Mouse (Mus musculus) forebrain, postnatal 0 days (tissue): ENCODE data around the gene Mms19. TPM values are rescaled to one million over a fixed set of nuclear protein-coding genes. Genes with fewer than 3 reads are reported as not detected.
A peak's percentile ranks its signal among the peaks of the same experiment; 100 is the strongest.

Experiments used
- ATAC-seq: fragments of 200-750 bp; cut with Nextera tagmentation; 2 replicates; pipeline ENCODE4 v1.8.0; 2017; ENCODE audit warnings: mild to moderate bottlenecking, moderate library complexity
- DNase-seq: peaks from one replicate; pipeline ENCODE4 v3.0.0-alpha.2; 2015
- H3K27ac ChIP-seq: fragments of 300-500 bp; sonication (generic); 2 replicates; pipeline ENCODE4 v1.5.1; 2014; ENCODE audit warnings: low read depth, mild to moderate bottlenecking, antibody characterized with exemption, low read length, moderate library complexity, mixed read lengths
- H3K27me3 ChIP-seq: fragments of 300-500 bp; sonication (generic); 2 replicates; pipeline ENCODE4 v1.6.1; 2014; ENCODE audit warnings: mild to moderate bottlenecking, low read length, mixed read lengths; ENCODE audit not compliant: insufficient read depth
- H3K36me3 ChIP-seq: fragments of 300-500 bp; sonication (generic); 2 replicates; pipeline ENCODE4 v1.6.1; 2014; ENCODE audit warnings: mild to moderate bottlenecking, moderate library complexity; ENCODE audit not compliant: insufficient read depth
- H3K4me1 ChIP-seq: fragments of 300-500 bp; sonication (generic); 2 replicates; pipeline ENCODE4 v1.6.1; 2014; ENCODE audit warnings: antibody characterized with exemption; ENCODE audit not compliant: insufficient read depth
- H3K4me2 ChIP-seq: fragments of 300-500 bp; sonication (generic); 2 replicates; pipeline ENCODE4 v1.6.1; 2014; ENCODE audit warnings: low read depth, mild to moderate bottlenecking, moderate library complexity
- H3K4me3 ChIP-seq: fragments of 300-500 bp; sonication (generic); 2 replicates; pipeline ENCODE4 v1.5.1; 2014; ENCODE audit warnings: low read depth, low read length, mixed read lengths
- H3K9ac ChIP-seq: fragments of 300-500 bp; sonication (generic); 2 replicates; pipeline ENCODE4 v1.6.1; 2014; ENCODE audit warnings: mild to moderate bottlenecking
- H3K9me3 ChIP-seq: fragments of 300-500 bp; sonication (generic); 2 replicates; pipeline ENCODE4 v1.6.1; 2016; ENCODE audit warnings: low read length
- CTCF ChIP-seq: sonication (generic); IDR thresholded peaks from 2 replicates; pipeline ENCODE4 v1.5.1; 2016; ENCODE audit warnings: antibody characterized with exemption, control low read depth, low read depth
- WGBS: fragments of 180-500 bp; shearing (Covaris S2); extraction: QIAGEN DNeasy Blood & Tissue Kit; methylation state at CpG from one replicate; pipeline ENCODE4 v1.1.7; 2014; 5-methylcytosine and 5-hydroxymethylcytosine counted together
- polyA plus RNA-seq: library from polyadenylated mRNA; unstranded; fragments of >200 nt; fragmentation: Nextera tagmentation; extraction: Ambion mirVana; gene quantifications from 2 replicates; pipeline ENCODE4 v1.2.1, GENCODE M21; 2015
- total RNA-seq: library from RNA; depleted of rRNA; stranded (reverse); fragments of >200 nt; gene quantifications from 2 replicates; pipeline ENCODE4 v1.2.3, GENCODE M21; 2014; rRNA removed

The Mms19 gene
- total and polyA plus RNA-seq, 2 experiments from 2014 or later, result 25.8 to 66.5 TPM

- no peaks in the 10 kb centered on the region for H3K9me3 ChIP-seq
- no peak overlapping the region for H3K4me2 ChIP-seq
- TF ChIP-seq CTCF, result no peak
- ATAC-seq (no peak), DNase-seq (no peak)
- H3K9ac ChIP-seq, result no peak overlapping the region
- H3K4me3 ChIP-seq, result no peak overlapping the region
- H3K27me3 ChIP-seq, result no peaks in the 10 kb centered on the region
- 88% methylated on average over 8 of the region's 8 CpGs for WGBS
- no peaks in the 10 kb centered on the region for H3K36me3 ChIP-seq
- no peaks in the 10 kb centered on the region for H3K4me1 ChIP-seq
- H3K27ac ChIP-seq, result no peak overlapping the region
These were observed 80.4 kb downstream of the Mms19 start for GRCm38 (mm10) chr19:41900495-41901090.

DNA sequence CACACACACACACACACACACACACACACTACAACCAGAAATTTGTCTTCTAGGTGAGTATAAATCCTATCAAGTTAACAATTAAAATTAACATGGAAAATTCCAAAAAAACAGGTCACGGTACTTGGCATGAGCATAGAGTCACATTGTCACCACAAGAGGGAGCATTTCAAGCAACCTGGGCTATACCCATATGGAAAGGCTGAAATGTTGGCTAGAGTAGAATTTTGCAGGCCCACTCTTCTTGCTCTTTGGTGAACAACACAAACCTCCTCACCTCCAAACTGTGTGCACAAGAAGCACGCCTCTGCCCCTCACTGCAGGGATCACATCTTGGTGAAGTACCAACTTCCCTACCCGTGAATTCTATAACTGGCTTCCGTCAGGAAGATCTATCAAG is 82.1 kb downstream of the Mms19 start:
- DNase-seq, result peak; percentile 39
- 49% methylated on average over 4 of the region's 4 CpGs for WGBS

DNA sequence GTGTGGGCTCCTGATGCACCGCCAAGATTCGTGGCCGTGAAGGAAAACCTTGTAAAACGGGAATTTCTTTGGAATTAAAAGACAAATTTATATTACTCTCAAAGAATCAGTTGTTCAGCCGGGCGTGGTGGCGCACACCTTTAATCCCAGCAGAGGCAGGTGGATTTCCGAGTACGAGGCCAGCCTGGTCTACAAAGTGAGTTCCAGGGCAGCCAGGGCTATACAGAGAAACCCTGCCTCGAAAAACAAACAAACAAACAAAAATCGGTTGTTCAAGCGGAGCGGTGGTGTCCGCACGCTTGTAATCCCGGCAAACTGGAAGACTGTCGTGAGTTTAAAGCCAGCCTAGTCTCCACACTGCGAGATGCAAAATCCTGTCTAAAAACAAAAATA is 84.6 kb downstream of the Mms19 start:
- Histone ChIP-seq H3K36me3 (peaks cover under 1% of the 10 kb centered on the region; the same call in 1 of the 2 replicates), H3K4me2 (peak overlapping the region; percentile 88), H3K9ac (peak overlapping the region; percentile 35; the same call in 1 of the 2 replicates), H3K4me3 (peak overlapping the region; percentile 69), H3K4me1 (peaks cover 6% of the 10 kb centered on the region; the same call in 1 of the 2 replicates), H3K27me3 (no peaks in the 10 kb centered on the region), H3K9me3 (no peaks in the 10 kb centered on the region), H3K27ac (no peak overlapping the region)
- TF ChIP-seq CTCF, result no peak
- ATAC-seq (peak; percentile 40), DNase-seq (no peak)
- 15% methylated on average over 18 of the region's 18 CpGs for WGBS

More for the DNA sequence above, 82.1 kb downstream of the Mms19 start:
- H3K4me3 ChIP-seq, result no peak overlapping the region
- H3K27ac ChIP-seq, result no peak overlapping the region
- no peaks in the 10 kb centered on the region for H3K27me3 ChIP-seq
- no peak overlapping the region for H3K9ac ChIP-seq
- peak; percentile 66 for TF ChIP-seq CTCF
- no peak overlapping the region for H3K4me2 ChIP-seq
- ATAC-seq, result no peak
- no peaks in the 10 kb centered on the region for H3K36me3 ChIP-seq
- no peaks in the 10 kb centered on the region for H3K9me3 ChIP-seq
- peaks cover 6% of the 10 kb centered on the region; the same call in 1 of the 2 replicates for H3K4me1 ChIP-seq

- H3K9ac ChIP-seq, result peak within 1 kb of the TSS; percentile 56
- ATAC-seq, result peak; percentile 99
- peaks cover 7% of the 10 kb centered on the region for H3K36me3 ChIP-seq
These were observed 85.3 kb downstream of the Mms19 start, which contains the start of gene Rrp12 for GRCm38 (mm10) chr19:41895460-41896318. TSS of gene Rrp12 (minus strand) at chr19:41896173.

GRCm38 (mm10) chr19:41894959-41895358 is 86.0 kb downstream of the Mms19 start:
- TF ChIP-seq CTCF, result no peak
- H3K9me3 ChIP-seq, result no peaks in the 10 kb centered on the region
- H3K4me2 ChIP-seq, result peak overlapping the region; percentile 88
- no peak for ATAC-seq
- H3K4me1 ChIP-seq, result peaks cover 6% of the 10 kb centered on the region; the same call in 1 of the 2 replicates
- no peak for DNase-seq
- peak overlapping the region; percentile 69 for H3K4me3 ChIP-seq
- 52% methylated on average over 7 of the region's 7 CpGs for WGBS
- H3K9ac ChIP-seq, result no peak overlapping the region
- no peak overlapping the region for H3K27ac ChIP-seq
- peaks cover 14% of the 10 kb centered on the region for H3K36me3 ChIP-seq
- no peaks in the 10 kb centered on the region for H3K27me3 ChIP-seq

More at GRCm38 (mm10) chr19:41895460-41896318, 85.3 kb downstream of the Mms19 start, which contains the start of gene Rrp12:
- DNase-seq, result peak; percentile 94
- H3K27ac ChIP-seq, result 0 out of 2 replicates have a peak within 1 kb of the TSS, but pooled peaks have one; percentile 46
- peak within 1 kb of the TSS; percentile 88 for H3K4me2 ChIP-seq
- TF ChIP-seq CTCF, result no peak
- peak within 1 kb of the TSS; percentile 69 for H3K4me3 ChIP-seq
- H3K9me3 ChIP-seq, result no peaks in the 10 kb centered on the region
- no peaks in the 10 kb centered on the region for H3K27me3 ChIP-seq
- H3K4me1 ChIP-seq, result peaks cover 6% of the 10 kb centered on the region; the same call in 1 of the 2 replicates
- WGBS, result 3% methylated on average over 46 of the region's 46 CpGs

Other genes with a start within 250 kb of the Mms19 start
- gene Slit1, start 237.5 kb downstream of the Mms19 start, total RNA-seq, result 37.2 and 61.8 TPM in 2 replicates
- gene Slit1, start 237.5 kb downstream of the Mms19 start, polyA plus RNA-seq, result 8.7 and 13.4 TPM in 2 replicates
- 3.9 and 6.0 TPM in 2 replicates for gene Arhgap19, start 179.1 kb downstream of the Mms19 start, total RNA-seq
- gene Arhgap19, start 179.1 kb downstream of the Mms19 start, polyA plus RNA-seq, result 3.1 and 3.2 TPM in 2 replicates
- gene Frat1, start 151.2 kb downstream of the Mms19 start, total RNA-seq, result 40.2 and 43.4 TPM in 2 replicates
- gene Frat1, start 151.2 kb downstream of the Mms19 start, polyA plus RNA-seq, result 48.2 and 52.3 TPM in 2 replicates
- 14.4 and 22.4 TPM in 2 replicates for gene Frat2, start 133.0 kb downstream of the Mms19 start, total RNA-seq
- 14.8 and 15.5 TPM in 2 replicates for gene Frat2, start 133.0 kb downstream of the Mms19 start, polyA plus RNA-seq
- 17.0 and 19.5 TPM in 2 replicates for gene Rrp12, start 85.0 kb downstream of the Mms19 start, total RNA-seq
- 12.3 and 14.4 TPM in 2 replicates for gene Rrp12, start 85.0 kb downstream of the Mms19 start, polyA plus RNA-seq
- 400 and 416 TPM in 2 replicates for gene Pgam1, start 69.2 kb downstream of the Mms19 start, total RNA-seq
- 501 and 537 TPM in 2 replicates for gene Pgam1, start 69.2 kb downstream of the Mms19 start, polyA plus RNA-seq
- 29.6 and 33.3 TPM in 2 replicates for gene Exosc1, start 47.7 kb downstream of the Mms19 start, total RNA-seq
- 69.4 and 71.0 TPM in 2 replicates for gene Exosc1, start 47.7 kb downstream of the Mms19 start, polyA plus RNA-seq
- gene Zdhhc16, start 47.7 kb downstream of the Mms19 start, total RNA-seq, result 53.3 and 58.6 TPM in 2 replicates
- gene Zdhhc16, start 47.7 kb downstream of the Mms19 start, polyA plus RNA-seq, result 96.8 and 97.4 TPM in 2 replicates
- 18.7 and 22.2 TPM in 2 replicates for gene Ubtd1, start 606 bp upstream of the Mms19 start, total RNA-seq
- 12.2 and 13.3 TPM in 2 replicates for gene Ubtd1, start 606 bp upstream of the Mms19 start, polyA plus RNA-seq
- 0.69 TPM in 1 of 2 replicates, not detected in the other for gene Ankrd2, start 54.8 kb upstream of the Mms19 start, total RNA-seq
- 1.2 and 1.4 TPM in 2 replicates for gene Ankrd2, start 54.8 kb upstream of the Mms19 start, polyA plus RNA-seq
- 3.3 and 3.6 TPM in 2 replicates for gene Hoga1, start 64.5 kb upstream of the Mms19 start, total RNA-seq
- gene Hoga1, start 64.5 kb upstream of the Mms19 start, polyA plus RNA-seq, result 2.8 and 3.5 TPM in 2 replicates
- 0.15 and 0.24 TPM in 2 replicates for gene 4933411K16Rik, start 71.1 kb upstream of the Mms19 start, total RNA-seq
- gene 4933411K16Rik, start 71.1 kb upstream of the Mms19 start, polyA plus RNA-seq, result not detected in 2 replicates
- 55.9 and 57.0 TPM in 2 replicates for gene Morn4, start 105.2 kb upstream of the Mms19 start, total RNA-seq
- 150 and 167 TPM in 2 replicates for gene Morn4, start 105.2 kb upstream of the Mms19 start, polyA plus RNA-seq
- gene Pi4k2a, start 109.3 kb upstream of the Mms19 start, total RNA-seq, result 13.7 and 16.3 TPM in 2 replicates
- gene Pi4k2a, start 109.3 kb upstream of the Mms19 start, polyA plus RNA-seq, result 29.7 and 34.1 TPM in 2 replicates
- gene Avpi1, start 147.9 kb upstream of the Mms19 start, total RNA-seq, result 9.5 and 17.5 TPM in 2 replicates
- 14.3 and 15.4 TPM in 2 replicates for gene Avpi1, start 147.9 kb upstream of the Mms19 start, polyA plus RNA-seq
- gene Marveld1, start 166.2 kb upstream of the Mms19 start, total RNA-seq, result 8.2 and 11.9 TPM in 2 replicates
- gene Marveld1, start 166.2 kb upstream of the Mms19 start, polyA plus RNA-seq, result 2.9 and 4.3 TPM in 2 replicates
- 70.8 and 94.4 TPM in 2 replicates for gene Zfyve27, start 182.8 kb upstream of the Mms19 start, total RNA-seq
- gene Zfyve27, start 182.8 kb upstream of the Mms19 start, polyA plus RNA-seq, result 32.4 and 44.1 TPM in 2 replicates
- gene Sfrp5, start 221.1 kb upstream of the Mms19 start, total RNA-seq, result 1.8 and 3.7 TPM in 2 replicates
- 2.7 and 3.4 TPM in 2 replicates for gene Sfrp5, start 221.1 kb upstream of the Mms19 start, polyA plus RNA-seq